Mouse (Mus musculus) liver, adult 2 months (tissue): ENCODE results near the gene Ccdc103. TPM values are rescaled to one million over a fixed set of nuclear protein-coding genes. Genes with fewer than 3 reads are reported as not detected.

ENCODE experiments used
- DNase-seq: peaks from one replicate; pipeline ENCODE4 v3.0.0-alpha.2; 2011; ENCODE audit warnings: low read depth, low spot score; ENCODE audit errors: extremely low read depth
- H3K27ac ChIP-seq: fragments of 200-500 bp; replicated peaks from 2 replicates; pipeline ENCODE4 v1.5.1; 2012; ENCODE audit warnings: low read depth, mild to moderate bottlenecking, control low read depth, inconsistent platforms, low read length; ENCODE audit not compliant: insufficient read depth
- H3K27me3 ChIP-seq: fragments of 200-500 bp; 2 replicates; pipeline ENCODE4 v1.6.1; 2012; ENCODE audit warnings: mild to moderate bottlenecking, moderate library complexity, low read length, inconsistent platforms; ENCODE audit not compliant: control insufficient read depth, insufficient read depth
- H3K36me3 ChIP-seq: fragments of 200-500 bp; 2 replicates; pipeline ENCODE4 v1.6.1; 2012; ENCODE audit warnings: low read length, inconsistent platforms; ENCODE audit not compliant: control insufficient read depth, insufficient read depth
- H3K4me1 ChIP-seq: fragments of 200-500 bp; 2 replicates; pipeline ENCODE4 v1.6.1; 2011; ENCODE audit warnings: low read length; ENCODE audit not compliant: control insufficient read depth, insufficient read depth
- H3K4me3 ChIP-seq: fragments of 200-500 bp; 2 replicates; pipeline ENCODE4 v1.5.1; 2011; ENCODE audit warnings: low read depth, mild to moderate bottlenecking, control low read depth, low read length, moderate library complexity; ENCODE audit not compliant: insufficient read depth
- H3K79me2 ChIP-seq: fragments of 200-500 bp; 2 replicates; pipeline ENCODE4 v1.6.1; 2012; ENCODE audit warnings: inconsistent platforms, mild to moderate bottlenecking, low read length, moderate library complexity; ENCODE audit not compliant: control insufficient read depth, insufficient read depth
- H3K9ac ChIP-seq: fragments of 200-500 bp; 2 replicates; pipeline ENCODE4 v1.6.1; 2012; ENCODE audit warnings: low read depth, mild to moderate bottlenecking, control low read depth, inconsistent platforms, low read length
- CTCF ChIP-seq: fragments of 200-500 bp; IDR thresholded peaks from 2 replicates; pipeline ENCODE4 v1.5.1; 2011; ENCODE audit warnings: low read depth, low read length, control low read depth
- POLR2A ChIP-seq: fragments of 200-500 bp; IDR thresholded peaks from 2 replicates; pipeline ENCODE4 v1.6.1; 2011; ENCODE audit warnings: low read length, control low read depth; ENCODE audit not compliant: insufficient read depth; ENCODE audit errors: extremely low read depth
- WGBS: fragments of 180-500 bp; shearing (Covaris S2); methylation state at CpG from one replicate; pipeline ENCODE4 v1.1.7; 2018; 5-methylcytosine and 5-hydroxymethylcytosine counted together
- polyA plus RNA-seq: library from polyadenylated mRNA; depleted of rRNA; stranded (reverse); fragments of >200 nt; gene quantifications from 2 replicates; pipeline ENCODE4 v1.2.3, GENCODE M21; 2012
- total RNA-seq: library from RNA; depleted of rRNA; stranded (reverse); fragments of >200 nt; gene quantifications from 2 replicates; pipeline ENCODE4 v1.2.3, GENCODE M21; 2014

Ccdc103 gene
- total and polyA plus RNA-seq, 2 experiments = 0.06 to 0.09 TPM

GRCm38 (mm10) chr11:102837385-102837784, 43.6 kb upstream of the Ccdc103 start:
- no peak for DNase-seq
- Histone ChIP-seq H3K4me1 (no peaks in the 10 kb centered on the region), H3K79me2 (no peaks in the 10 kb centered on the region), H3K4me3 (no peak overlapping the region), H3K9ac (no peak overlapping the region), H3K36me3 (peaks cover 5% of the 10 kb centered on the region; the same call in 1 of the 2 replicates), H3K27ac (no peak overlapping the region), H3K27me3 (0 out of 2 replicates have a peak, but pooled peaks cover 2% of the 10 kb centered on the region)
- TF ChIP-seq POLR2A (no peak), CTCF (no peak)
- 96% methylated on average over 1 of the region's 1 CpGs for WGBS

- no peak for DNase-seq
- H3K4me3 ChIP-seq = no peak overlapping the region
- peaks cover 8% of the 10 kb centered on the region; the same call in 1 of the 2 replicates for H3K36me3 ChIP-seq
- no peaks in the 10 kb centered on the region for H3K79me2 ChIP-seq
- WGBS = 98% methylated on average over 2 of the region's 2 CpGs
- no peak overlapping the region for H3K27ac ChIP-seq
- H3K27me3 ChIP-seq = no peaks in the 10 kb centered on the region
- H3K9ac ChIP-seq = no peak overlapping the region
- TF ChIP-seq POLR2A = no peak
- no peak for TF ChIP-seq CTCF
- H3K4me1 ChIP-seq = no peaks in the 10 kb centered on the region
Measured at GRCm38 (mm10) chr11:102838126-102838525, 42.9 kb upstream of the Ccdc103 start.

GRCm38 (mm10) chr11:102838616-102839150, 42.3 kb upstream of the Ccdc103 start:
- Histone ChIP-seq H3K36me3 (peaks cover 11% of the 10 kb centered on the region; the same call in 1 of the 2 replicates), H3K4me3 (no peak overlapping the region), H3K9ac (no peak overlapping the region), H3K27ac (no peak overlapping the region), H3K4me1 (no peaks in the 10 kb centered on the region), H3K27me3 (no peaks in the 10 kb centered on the region), H3K79me2 (no peaks in the 10 kb centered on the region)
- no peak for DNase-seq
- WGBS = 83% methylated on average over 9 of the region's 9 CpGs
- TF ChIP-seq POLR2A = no peak
- TF ChIP-seq CTCF = no peak

GRCm38 (mm10) chr11:102845926-102846325, 35.1 kb upstream of the Ccdc103 start:
- H3K9ac ChIP-seq = no peak overlapping the region
- DNase-seq = no peak
- no peaks in the 10 kb centered on the region for H3K79me2 ChIP-seq
- no peak overlapping the region for H3K4me3 ChIP-seq
- H3K27me3 ChIP-seq = no peaks in the 10 kb centered on the region
- WGBS = 91% methylated on average over 10 of the region's 10 CpGs
- H3K4me1 ChIP-seq = no peaks in the 10 kb centered on the region
- H3K36me3 ChIP-seq = peaks cover 51% of the 10 kb centered on the region
- TF ChIP-seq POLR2A = no peak
- TF ChIP-seq CTCF = no peak
- H3K27ac ChIP-seq = no peak overlapping the region

GRCm38 (mm10) chr11:102851883-102852282, 29.1 kb upstream of the Ccdc103 start:
- WGBS = 74% methylated on average over 5 of the region's 5 CpGs
- no peak overlapping the region for H3K4me3 ChIP-seq
- TF ChIP-seq POLR2A = no peak
- peak; percentile 84 for TF ChIP-seq CTCF
- H3K36me3 ChIP-seq = peaks cover 36% of the 10 kb centered on the region
- no peak overlapping the region for H3K9ac ChIP-seq
- no peaks in the 10 kb centered on the region for H3K79me2 ChIP-seq
- H3K27ac ChIP-seq = no peak overlapping the region
- H3K4me1 ChIP-seq = no peaks in the 10 kb centered on the region
- no peaks in the 10 kb centered on the region for H3K27me3 ChIP-seq
- peak; percentile 25 for DNase-seq

- TF ChIP-seq POLR2A (no peak), CTCF (peak; percentile 14; the same call in 1 of the 2 replicates)
- H3K27ac ChIP-seq = no peak overlapping the region
- DNase-seq = no peak
- H3K9ac ChIP-seq = no peak overlapping the region
- H3K27me3 ChIP-seq = no peaks in the 10 kb centered on the region
- H3K4me3 ChIP-seq = no peak overlapping the region
- peaks cover 33% of the 10 kb centered on the region; the same call in 1 of the 2 replicates for H3K36me3 ChIP-seq
- H3K4me1 ChIP-seq = no peaks in the 10 kb centered on the region
- H3K79me2 ChIP-seq = no peaks in the 10 kb centered on the region
Measured at GRCm38 (mm10) chr11:102853760-102854159, 27.2 kb upstream of the Ccdc103 start.
